Mouse (Mus musculus) heart, embryonic 12.5 days (tissue): Measurements from ENCODE around the gene Negr1. TPM values are rescaled to one million over a fixed set of nuclear protein-coding genes. Genes with fewer than 3 reads are reported as not detected.
A peak's percentile ranks its signal among the peaks of the same experiment; 100 is the strongest.

ENCODE experiments used
- ATAC-seq: fragments of 200-750 bp; cut with Nextera tagmentation; 2 replicates; pipeline ENCODE4 v1.8.0; 2017; ENCODE audit warnings: moderate TSS enrichment, moderate library complexity; ENCODE audit not compliant: insufficient number of reproducible peaks, low FRiP score
- H3K27ac ChIP-seq: fragments of 300-500 bp; sonication (generic); 2 replicates; pipeline ENCODE4 v1.5.1; 2016; ENCODE audit warnings: mild to moderate bottlenecking, moderate library complexity; ENCODE audit not compliant: poor library complexity, severe bottlenecking
- H3K27me3 ChIP-seq: fragments of 300-500 bp; sonication (generic); replicated peaks from 2 replicates; pipeline ENCODE4 v1.6.1; 2016; ENCODE audit warnings: mild to moderate bottlenecking, moderate library complexity
- H3K36me3 ChIP-seq: fragments of 300-500 bp; sonication (generic); 2 replicates; pipeline ENCODE4 v1.6.1; 2016; ENCODE audit warnings: mild to moderate bottlenecking, moderate library complexity
- H3K4me1 ChIP-seq: fragments of 300-500 bp; sonication (generic); replicated peaks from 2 replicates; pipeline ENCODE4 v1.6.1; 2016; ENCODE audit warnings: mild to moderate bottlenecking
- H3K4me2 ChIP-seq: fragments of 300-500 bp; sonication (generic); 2 replicates; pipeline ENCODE4 v1.6.1; 2016; ENCODE audit warnings: mild to moderate bottlenecking, moderate library complexity
- H3K4me3 ChIP-seq: fragments of 300-500 bp; sonication (generic); 2 replicates; pipeline ENCODE4 v1.5.1; 2016; ENCODE audit warnings: mild to moderate bottlenecking
- H3K9ac ChIP-seq: fragments of 300-500 bp; sonication (generic); 2 replicates; pipeline ENCODE4 v1.6.1; 2016; ENCODE audit warnings: mild to moderate bottlenecking, moderate library complexity
- H3K9me3 ChIP-seq: fragments of 300-500 bp; sonication (generic); replicated peaks from 2 replicates; pipeline ENCODE4 v1.6.1; 2016; ENCODE audit warnings: mild to moderate bottlenecking, moderate library complexity
- WGBS: fragments of 180-500 bp; shearing (Covaris S2); methylation state at CpG from one replicate; pipeline ENCODE4 v1.1.7; 2016; 5-methylcytosine and 5-hydroxymethylcytosine counted together
- polyA plus RNA-seq: library from polyadenylated mRNA; unstranded; fragments of >200 nt; fragmentation: Nextera tagmentation; extraction: Ambion mirVana; gene quantifications from 2 replicates; pipeline ENCODE4 v1.2.1, GENCODE M21; 2016

Gene Negr1
- 2.2 and 2.8 TPM in 2 replicates for polyA plus RNA-seq

- peak; percentile 67; the same call in 1 of the 2 replicates for ATAC-seq
- no peaks in the 10 kb centered on the region for H3K36me3 ChIP-seq
- H3K4me3 ChIP-seq: peak within 1 kb of the TSS; percentile 69
- H3K4me2 ChIP-seq: peak within 1 kb of the TSS; percentile 96
- peaks cover 38% of the 10 kb centered on the region for H3K27me3 ChIP-seq
- WGBS: under 1% methylated on average over 76 of the region's 79 CpGs
- peak within 1 kb of the TSS; percentile 65 for H3K9ac ChIP-seq
- no peak within 1 kb of the TSS for H3K27ac ChIP-seq
- no peaks in the 10 kb centered on the region for H3K9me3 ChIP-seq
- peaks cover 9% of the 10 kb centered on the region for H3K4me1 ChIP-seq
Observed at GRCm38 (mm10) chr3:156561524-156562423, at the start of gene Negr1. Gene Negr1 (plus strand): TSS chr3:156561794.

GRCm38 (mm10) chr3:156526461-156526933 is 35.1 kb upstream of the Negr1 start:
- Histone ChIP-seq H3K4me1 (no peaks in the 10 kb centered on the region), H3K4me3 (no peak overlapping the region), H3K9me3 (no peaks in the 10 kb centered on the region), H3K27me3 (no peaks in the 10 kb centered on the region), H3K36me3 (no peaks in the 10 kb centered on the region), H3K9ac (no peak overlapping the region), H3K4me2 (no peak overlapping the region), H3K27ac (no peak overlapping the region)
- ATAC-seq: no peak
- WGBS: 75% methylated on average over 8 of the region's 8 CpGs

- WGBS: 64% methylated on average over 2 of the region's 2 CpGs
- no peaks in the 10 kb centered on the region for H3K36me3 ChIP-seq
- no peak overlapping the region for H3K4me3 ChIP-seq
- H3K9me3 ChIP-seq: no peaks in the 10 kb centered on the region
- no peak overlapping the region for H3K27ac ChIP-seq
- H3K27me3 ChIP-seq: no peaks in the 10 kb centered on the region
- no peaks in the 10 kb centered on the region for H3K4me1 ChIP-seq
- no peak overlapping the region for H3K9ac ChIP-seq
- no peak for ATAC-seq
- H3K4me2 ChIP-seq: no peak overlapping the region
Observed at GRCm38 (mm10) chr3:156527231-156527995, 34.2 kb upstream of the Negr1 start.

- H3K9me3 ChIP-seq: no peaks in the 10 kb centered on the region
- H3K27me3 ChIP-seq: peaks cover 38% of the 10 kb centered on the region
- no peaks in the 10 kb centered on the region for H3K36me3 ChIP-seq
- H3K4me3 ChIP-seq: no peak overlapping the region
- ATAC-seq: no peak
- H3K9ac ChIP-seq: no peak overlapping the region
- 27% methylated on average over 8 of the region's 8 CpGs for WGBS
- H3K4me2 ChIP-seq: no peak overlapping the region
- peaks cover 9% of the 10 kb centered on the region for H3K4me1 ChIP-seq
- H3K27ac ChIP-seq: no peak overlapping the region
Observed at GRCm38 (mm10) chr3:156559441-156559825, 2.2 kb upstream of the Negr1 start.

GRCm38 (mm10) chr3:156559826-156560471 is 1.6 kb upstream of the Negr1 start:
- Histone ChIP-seq H3K27ac (no peak overlapping the region), H3K27me3 (peaks cover 38% of the 10 kb centered on the region), H3K36me3 (no peaks in the 10 kb centered on the region), H3K4me3 (peak overlapping the region; percentile 69), H3K4me2 (peak overlapping the region; percentile 96), H3K4me1 (peaks cover 9% of the 10 kb centered on the region), H3K9me3 (no peaks in the 10 kb centered on the region), H3K9ac (no peak overlapping the region)
- 7% methylated on average over 19 of the region's 19 CpGs for WGBS
- no peak for ATAC-seq

GRCm38 (mm10) chr3:156560766-156561165 is 828 bp upstream of the Negr1 start:
- Histone ChIP-seq H3K9me3 (no peaks in the 10 kb centered on the region), H3K4me3 (peak overlapping the region; percentile 69), H3K27me3 (peaks cover 38% of the 10 kb centered on the region), H3K27ac (no peak overlapping the region), H3K36me3 (no peaks in the 10 kb centered on the region), H3K9ac (peak overlapping the region; percentile 60), H3K4me1 (peaks cover 9% of the 10 kb centered on the region), H3K4me2 (peak overlapping the region; percentile 96)
- WGBS: under 1% methylated on average over 27 of the region's 27 CpGs
- peak; percentile 79 for ATAC-seq

- H3K27me3 ChIP-seq: peaks cover 36% of the 10 kb centered on the region
- peaks cover 9% of the 10 kb centered on the region for H3K4me1 ChIP-seq
- H3K9ac ChIP-seq: peak overlapping the region; percentile 65
- no peak for ATAC-seq
- peak overlapping the region; percentile 96 for H3K4me2 ChIP-seq
- no peaks in the 10 kb centered on the region for H3K36me3 ChIP-seq
- H3K4me3 ChIP-seq: peak overlapping the region; percentile 69
- no peak overlapping the region for H3K27ac ChIP-seq
- 2% methylated on average over 10 of the region's 10 CpGs for WGBS
- no peaks in the 10 kb centered on the region for H3K9me3 ChIP-seq
Observed at GRCm38 (mm10) chr3:156562424-156562785, 811 bp downstream of the Negr1 start.

- Histone ChIP-seq H3K27me3 (peaks cover 32% of the 10 kb centered on the region), H3K4me1 (peaks cover 9% of the 10 kb centered on the region), H3K27ac (no peak overlapping the region), H3K4me2 (peak overlapping the region; percentile 96), H3K9me3 (no peaks in the 10 kb centered on the region), H3K4me3 (peak overlapping the region; percentile 69), H3K9ac (peak overlapping the region; percentile 65), H3K36me3 (no peaks in the 10 kb centered on the region)
- no peak for ATAC-seq
- 27% methylated on average over 2 of the region's 2 CpGs for WGBS
Observed at GRCm38 (mm10) chr3:156562796-156563195, 1.2 kb downstream of the Negr1 start.

- Histone ChIP-seq H3K27ac (no peak overlapping the region), H3K4me3 (no peak overlapping the region), H3K36me3 (no peaks in the 10 kb centered on the region), H3K27me3 (peaks cover 28% of the 10 kb centered on the region), H3K4me1 (peaks cover 9% of the 10 kb centered on the region), H3K9ac (no peak overlapping the region), H3K4me2 (0 out of 2 replicates have a peak overlapping the region, but pooled peaks have one; percentile 96), H3K9me3 (no peaks in the 10 kb centered on the region)
- 26% methylated on average over 3 of the region's 3 CpGs for WGBS
- ATAC-seq: no peak
Observed at GRCm38 (mm10) chr3:156563353-156563752, 1.8 kb downstream of the Negr1 start.

GRCm38 (mm10) chr3:156573465-156573864 is 11.9 kb downstream of the Negr1 start:
- no peak overlapping the region for H3K9ac ChIP-seq
- H3K36me3 ChIP-seq: no peaks in the 10 kb centered on the region
- 14% methylated on average over 2 of the region's 2 CpGs for whole genome bisulfite sequencing
- no peaks in the 10 kb centered on the region for H3K27me3 ChIP-seq
- H3K9me3 ChIP-seq: 0 out of 2 replicates have a peak, but pooled peaks cover 3% of the 10 kb centered on the region
- no peak for ATAC-seq
- H3K4me3 ChIP-seq: no peak overlapping the region
- no peaks in the 10 kb centered on the region for H3K4me1 ChIP-seq
- H3K27ac ChIP-seq: no peak overlapping the region
- H3K4me2 ChIP-seq: no peak overlapping the region
